Mouse (Mus musculus) embryonic facial prominence, embryonic 15.5 days (tissue): ENCODE results near the gene Maml3. TPM values are rescaled to one million over a fixed set of nuclear protein-coding genes. Genes with fewer than 3 reads are reported as not detected.

Experiments
- ATAC-seq: fragments of 200-750 bp; cut with Nextera tagmentation; 2 replicates; pipeline ENCODE4 v1.8.0; 2017; ENCODE audit warnings: low read depth, moderate TSS enrichment; ENCODE audit not compliant: insufficient number of reproducible peaks, low FRiP score, low TSS enrichment
- H3K27ac ChIP-seq: fragments of 300-500 bp; sonication (generic); replicated peaks from 2 replicates; pipeline ENCODE4 v1.5.1; 2015; ENCODE audit warnings: mild to moderate bottlenecking, inconsistent platforms
- H3K27me3 ChIP-seq: fragments of 300-500 bp; sonication (generic); 2 replicates; pipeline ENCODE4 v1.6.1; 2015; ENCODE audit warnings: inconsistent platforms
- H3K36me3 ChIP-seq: fragments of 300-500 bp; sonication (generic); 2 replicates; pipeline ENCODE4 v1.6.1; 2015; ENCODE audit warnings: mild to moderate bottlenecking, inconsistent platforms
- H3K4me1 ChIP-seq: fragments of 300-500 bp; sonication (generic); 2 replicates; pipeline ENCODE4 v1.6.1; 2015; ENCODE audit warnings: inconsistent platforms
- H3K4me2 ChIP-seq: fragments of 300-500 bp; sonication (generic); replicated peaks from 2 replicates; pipeline ENCODE4 v1.6.1; 2015; ENCODE audit warnings: mild to moderate bottlenecking, inconsistent platforms
- H3K4me3 ChIP-seq: fragments of 300-500 bp; sonication (generic); replicated peaks from 2 replicates; pipeline ENCODE4 v1.5.1; 2015; ENCODE audit warnings: mild to moderate bottlenecking, inconsistent platforms
- H3K9ac ChIP-seq: fragments of 300-500 bp; sonication (generic); 2 replicates; pipeline ENCODE4 v1.6.1; 2015; ENCODE audit warnings: inconsistent platforms
- H3K9me3 ChIP-seq: fragments of 300-500 bp; sonication (generic); replicated peaks from 2 replicates; pipeline ENCODE4 v1.6.1; 2016; ENCODE audit warnings: inconsistent platforms
- WGBS: fragments of 180-500 bp; shearing (Covaris S2); methylation state at CpG from one replicate; pipeline ENCODE4 v1.1.7; 2015; 5-methylcytosine and 5-hydroxymethylcytosine counted together
- polyA plus RNA-seq: library from polyadenylated mRNA; unstranded; fragments of >200 nt; fragmentation: Nextera tagmentation; extraction: Ambion mirVana; gene quantifications from 2 replicates; pipeline ENCODE4 v1.2.1, GENCODE M21; 2015

The Maml3 gene
- polyA plus RNA-seq, 1 experiment from 2014 or later, result 6.5 TPM

DNA sequence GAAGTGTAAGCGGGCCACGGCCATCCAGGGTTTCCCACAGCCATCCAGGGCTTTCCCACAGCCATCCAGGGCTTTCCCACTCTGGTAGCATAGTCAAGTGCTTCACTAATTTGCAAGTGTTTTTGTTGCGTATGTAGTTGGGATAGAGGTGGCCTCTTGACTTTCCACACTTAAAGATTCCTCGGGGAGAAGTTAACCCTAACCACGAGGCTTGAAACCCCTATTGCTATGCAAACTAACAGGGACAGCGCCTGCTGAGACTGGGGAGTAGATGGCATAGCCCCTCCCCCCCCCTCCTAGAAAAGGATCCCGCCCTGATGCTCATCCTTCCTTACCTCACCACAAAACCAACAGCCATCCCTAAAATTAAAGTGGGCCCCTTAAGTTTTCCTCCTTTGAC is 82.4 kb downstream of the Maml3 start:
- Histone ChIP-seq H3K27me3 (no peaks in the 10 kb centered on the region), H3K27ac (no peak overlapping the region), H3K9me3 (no peaks in the 10 kb centered on the region), H3K4me1 (0 out of 2 replicates have a peak, but pooled peaks cover 1% of the 10 kb centered on the region), H3K4me3 (no peak overlapping the region), H3K4me2 (no peak overlapping the region), H3K36me3 (no peaks in the 10 kb centered on the region), H3K9ac (no peak overlapping the region)
- WGBS, result 45% methylated on average over 7 of the region's 7 CpGs
- ATAC-seq, result no peak

DNA sequence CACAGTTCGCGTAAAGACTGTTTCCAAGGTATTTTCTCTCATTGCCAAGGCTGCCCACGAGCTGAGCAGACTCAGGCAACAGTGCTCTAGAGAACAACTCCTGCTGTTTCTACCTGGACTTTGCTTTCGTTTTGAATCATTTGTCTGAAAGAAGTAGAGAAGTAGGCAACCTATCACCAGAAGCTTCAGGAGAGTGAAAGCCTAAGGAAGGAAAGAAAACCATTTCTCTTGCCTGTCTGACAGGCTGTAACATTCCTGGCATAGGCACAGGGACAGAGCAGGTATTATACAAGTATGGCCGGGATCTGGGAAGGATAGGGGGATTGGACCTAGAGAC is 86.8 kb downstream of the Maml3 start:
- Histone ChIP-seq H3K9me3 (no peaks in the 10 kb centered on the region), H3K4me3 (peak overlapping the region; percentile 32; the same call in 1 of the 2 replicates), H3K4me1 (peaks cover 14% of the 10 kb centered on the region; the same call in 1 of the 2 replicates), H3K36me3 (no peaks in the 10 kb centered on the region), H3K27me3 (no peaks in the 10 kb centered on the region), H3K4me2 (peak overlapping the region; percentile 45), H3K27ac (no peak overlapping the region), H3K9ac (no peak overlapping the region)
- no peak for ATAC-seq
- 60% methylated on average over 5 of the region's 5 CpGs for WGBS

DNA sequence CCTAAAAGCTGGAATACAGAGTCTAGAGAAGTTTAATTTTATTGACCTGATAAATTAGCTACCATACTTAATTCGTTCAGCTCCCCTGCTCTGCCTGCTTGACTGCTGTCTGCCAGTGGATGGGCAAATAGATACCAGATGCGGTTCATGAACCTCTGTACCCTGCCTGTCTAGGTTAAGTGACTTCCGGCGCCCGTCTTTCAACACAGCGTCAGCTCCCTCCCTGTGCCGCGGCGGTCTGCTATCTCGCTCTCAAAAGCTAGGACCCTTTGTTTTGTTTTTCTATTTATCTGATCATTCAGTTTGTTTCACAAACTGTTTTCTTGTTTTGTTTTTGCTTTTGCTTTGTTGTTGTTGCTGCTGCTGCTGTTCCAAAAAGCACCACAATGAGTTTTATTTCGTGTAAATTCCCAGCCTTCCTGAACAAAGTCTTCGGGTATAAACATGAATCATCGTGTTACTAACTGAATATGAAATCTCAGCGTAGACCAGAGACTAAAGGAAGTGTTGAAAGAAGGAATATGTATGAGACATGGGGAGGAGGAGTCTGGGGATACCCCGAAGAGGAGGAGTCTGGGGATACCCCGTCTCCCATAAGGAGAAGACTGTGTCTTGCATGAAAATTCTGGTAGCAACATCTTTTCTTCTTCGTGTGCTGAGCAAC is 87.3 kb downstream of the Maml3 start:
- no peaks in the 10 kb centered on the region for H3K36me3 ChIP-seq
- H3K4me3 ChIP-seq, result peak overlapping the region; percentile 32
- peaks cover 14% of the 10 kb centered on the region; the same call in 1 of the 2 replicates for H3K4me1 ChIP-seq
- ATAC-seq, result no peak
- WGBS, result 20% methylated on average over 17 of the region's 17 CpGs
- no peaks in the 10 kb centered on the region for H3K9me3 ChIP-seq
- peak overlapping the region; percentile 45 for H3K4me2 ChIP-seq
- no peaks in the 10 kb centered on the region for H3K27me3 ChIP-seq
- no peak overlapping the region for H3K27ac ChIP-seq
- no peak overlapping the region for H3K9ac ChIP-seq

DNA sequence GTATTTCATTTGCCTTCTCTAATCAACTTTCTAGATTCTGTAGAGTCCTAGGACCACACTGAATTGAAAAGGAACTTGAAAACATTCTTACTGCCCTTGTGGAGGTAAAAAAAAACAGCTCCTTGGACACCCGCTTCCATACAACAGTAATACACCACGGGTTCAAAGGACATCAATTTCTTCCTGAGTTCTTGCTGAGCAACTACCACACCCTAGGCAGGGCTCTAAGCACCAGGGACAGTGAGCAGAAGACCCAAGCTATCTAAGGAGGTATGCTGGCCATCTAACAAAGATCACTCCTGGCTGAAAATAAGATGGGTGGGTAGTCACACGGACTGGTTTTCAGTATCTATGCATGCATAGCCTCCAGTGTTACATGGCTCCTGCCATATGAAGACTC is 88.7 kb downstream of the Maml3 start:
- no peak overlapping the region for H3K9ac ChIP-seq
- H3K4me1 ChIP-seq, result peaks cover 14% of the 10 kb centered on the region; the same call in 1 of the 2 replicates
- no peak overlapping the region for H3K27ac ChIP-seq
- H3K9me3 ChIP-seq, result no peaks in the 10 kb centered on the region
- no peak for ATAC-seq
- no peaks in the 10 kb centered on the region for H3K27me3 ChIP-seq
- no peaks in the 10 kb centered on the region for H3K36me3 ChIP-seq
- no peak overlapping the region for H3K4me3 ChIP-seq
- whole genome bisulfite sequencing, result 89% methylated on average over 3 of the region's 3 CpGs
- H3K4me2 ChIP-seq, result no peak overlapping the region

DNA sequence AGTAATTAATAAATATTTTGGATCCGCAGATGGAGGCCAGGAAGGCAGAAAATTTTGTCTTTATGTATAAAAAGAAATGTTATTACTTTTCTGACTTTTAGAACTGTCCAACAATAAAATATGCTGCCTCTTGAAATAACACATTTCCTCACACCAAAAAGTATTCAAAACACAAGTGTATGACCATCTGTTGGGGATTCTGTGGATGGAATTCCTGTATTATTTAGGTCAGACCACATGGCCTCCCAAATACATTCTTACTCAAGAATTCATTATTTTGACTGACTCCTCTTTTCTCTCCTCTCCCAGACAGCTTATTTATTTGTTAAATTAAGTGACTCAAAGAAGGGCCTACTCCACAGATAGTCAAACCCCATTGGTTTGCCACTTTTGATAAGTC is 89.3 kb downstream of the Maml3 start:
- no peak overlapping the region for H3K27ac ChIP-seq
- 60% methylated on average over 1 of the region's 1 CpGs for WGBS
- no peak for ATAC-seq

DNA sequence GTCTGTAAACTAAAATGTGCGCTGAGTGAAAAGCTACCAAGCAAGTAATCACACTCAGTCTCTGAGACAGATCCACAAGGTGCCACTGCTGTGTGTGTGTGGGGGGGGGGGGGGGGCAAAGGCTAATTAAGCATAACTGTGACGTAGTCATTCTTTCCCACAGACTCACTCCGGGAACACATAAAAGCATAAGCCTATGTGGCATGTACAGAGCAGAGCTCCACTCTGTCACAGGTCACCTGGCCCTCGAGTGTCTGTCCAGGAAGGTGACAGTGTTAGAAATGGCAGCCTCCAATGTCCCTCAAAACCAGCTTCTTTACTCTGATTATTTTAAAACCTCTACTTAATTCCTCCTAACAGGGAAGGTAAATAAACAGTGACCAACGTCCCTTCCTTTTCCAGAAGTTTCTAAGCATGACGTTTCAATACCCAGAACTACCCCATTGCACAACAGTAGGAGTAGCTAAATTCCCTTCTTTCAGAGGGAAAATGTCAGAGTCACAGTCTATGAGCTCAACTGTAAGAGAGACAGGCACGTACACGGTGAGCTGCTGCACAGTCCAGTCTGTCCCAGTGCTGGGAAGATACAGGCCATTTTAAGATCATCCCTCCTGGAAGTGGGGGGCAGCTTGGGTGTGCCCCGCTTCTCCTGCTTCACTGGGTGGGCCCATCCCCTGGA is 93.7 kb downstream of the Maml3 start:
- H3K27ac ChIP-seq, result no peak overlapping the region
- no peak for ATAC-seq
- H3K9me3 ChIP-seq, result no peaks in the 10 kb centered on the region
- no peak overlapping the region for H3K4me3 ChIP-seq
- no peaks in the 10 kb centered on the region for H3K27me3 ChIP-seq
- H3K4me1 ChIP-seq, result peaks cover 18% of the 10 kb centered on the region
- no peak overlapping the region for H3K4me2 ChIP-seq
- no peaks in the 10 kb centered on the region for H3K36me3 ChIP-seq
- 59% methylated on average over 9 of the region's 9 CpGs for WGBS
- H3K9ac ChIP-seq, result no peak overlapping the region

More for the DNA sequence above, 89.3 kb downstream of the Maml3 start:
- Histone ChIP-seq H3K4me2 (no peak overlapping the region), H3K36me3 (no peaks in the 10 kb centered on the region), H3K9ac (no peak overlapping the region), H3K4me1 (peaks cover 14% of the 10 kb centered on the region; the same call in 1 of the 2 replicates), H3K27me3 (no peaks in the 10 kb centered on the region), H3K4me3 (no peak overlapping the region), H3K9me3 (no peaks in the 10 kb centered on the region)

DNA sequence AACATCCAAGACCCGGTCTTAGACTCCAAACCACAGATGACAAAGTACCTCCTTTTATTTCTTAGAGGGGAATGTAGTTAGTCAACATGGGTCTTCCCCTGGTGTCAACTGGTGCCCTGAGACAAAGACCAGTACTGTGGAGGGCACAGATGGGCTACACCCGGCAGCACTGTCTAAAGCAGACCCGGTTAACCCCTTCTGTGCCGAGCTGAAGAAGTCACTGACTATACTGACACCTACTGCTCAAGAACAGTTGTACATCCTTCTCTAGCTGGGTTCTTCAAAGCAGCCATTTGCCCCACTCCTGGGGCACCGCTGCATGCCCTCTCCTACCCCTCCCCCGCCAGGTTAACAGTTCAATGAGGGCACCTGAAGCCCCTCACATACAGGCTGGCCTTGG is 95.6 kb downstream of the Maml3 start:
- no peaks in the 10 kb centered on the region for H3K9me3 ChIP-seq
- 26% methylated on average over 6 of the region's 6 CpGs for WGBS
- no peak for ATAC-seq
- no peaks in the 10 kb centered on the region for H3K36me3 ChIP-seq
- no peak overlapping the region for H3K27ac ChIP-seq
- H3K9ac ChIP-seq, result no peak overlapping the region
- no peak overlapping the region for H3K4me2 ChIP-seq
- H3K4me1 ChIP-seq, result peaks cover 17% of the 10 kb centered on the region
- no peaks in the 10 kb centered on the region for H3K27me3 ChIP-seq
- H3K4me3 ChIP-seq, result no peak overlapping the region

DNA sequence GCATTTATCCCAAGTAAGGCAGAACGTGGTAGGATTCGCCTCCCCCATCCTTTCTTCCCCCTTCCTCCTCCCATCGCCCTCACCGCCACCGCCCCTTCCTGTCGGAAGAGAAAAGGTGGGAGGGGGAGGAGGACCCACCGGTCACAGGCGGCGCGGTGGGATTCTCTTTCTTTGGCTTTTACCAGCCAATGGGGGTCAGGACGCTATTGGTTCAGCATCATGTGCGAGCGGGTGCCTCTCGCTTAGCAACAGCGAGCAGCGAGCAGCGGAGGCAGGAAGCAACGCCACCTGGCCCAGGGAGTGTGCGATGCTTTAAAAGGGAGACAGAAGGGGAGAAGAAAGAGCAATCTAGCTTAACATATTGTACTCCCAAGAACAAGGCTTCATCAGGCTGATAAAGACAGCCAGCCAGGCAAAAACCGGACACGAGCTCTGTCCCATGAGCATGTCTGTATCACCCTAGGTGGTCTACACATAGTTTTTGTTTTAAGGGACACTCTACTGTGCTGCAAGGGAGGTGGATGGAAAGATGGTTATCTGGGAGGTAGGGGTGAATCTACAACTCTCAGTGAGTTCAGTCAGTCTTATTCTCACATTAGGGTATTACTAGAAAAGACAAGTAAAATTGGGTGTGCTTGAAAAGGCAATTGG is 97.1 kb downstream of the Maml3 start:
- H3K27me3 ChIP-seq, result no peaks in the 10 kb centered on the region
- H3K9ac ChIP-seq, result peak overlapping the region; percentile 26
- peak overlapping the region; percentile 58; the same call in 1 of the 2 replicates for H3K27ac ChIP-seq
- no peaks in the 10 kb centered on the region for H3K9me3 ChIP-seq
- H3K4me2 ChIP-seq, result peak overlapping the region; percentile 80
- H3K4me3 ChIP-seq, result peak overlapping the region; percentile 47
- ATAC-seq, result peak; percentile 74
- WGBS, result 0% methylated on average over 21 of the region's 21 CpGs
- no peaks in the 10 kb centered on the region for H3K36me3 ChIP-seq
- H3K4me1 ChIP-seq, result peaks cover 17% of the 10 kb centered on the region

DNA sequence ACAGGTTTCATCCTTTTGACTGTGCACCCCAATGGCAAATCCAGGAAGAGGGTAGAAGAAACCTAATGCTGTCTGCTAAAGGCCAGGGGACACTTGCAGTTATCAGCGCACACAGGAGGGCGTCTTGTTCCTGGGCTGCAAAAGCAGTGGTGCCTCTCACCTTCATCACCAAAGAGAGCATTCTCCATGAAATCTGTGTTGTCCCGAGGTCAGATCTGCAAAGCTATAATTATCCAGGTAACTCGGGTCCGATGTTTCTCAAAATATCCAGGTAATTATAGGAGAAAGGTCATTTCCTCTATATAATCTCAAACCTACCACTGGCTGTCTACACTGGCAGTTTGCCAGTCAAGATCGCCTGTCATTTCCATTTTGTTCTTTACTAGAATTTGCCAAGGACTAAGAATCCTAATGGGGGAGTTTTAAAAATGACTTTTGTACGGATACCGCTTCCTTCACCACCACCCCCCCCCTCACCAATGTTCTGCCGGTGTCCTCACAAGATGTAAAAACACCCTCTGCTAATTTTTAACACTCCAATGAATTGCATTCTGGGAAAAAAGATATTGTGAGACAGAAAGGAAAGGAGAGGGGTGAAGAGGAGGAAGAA is 98.0 kb downstream of the Maml3 start:
- Histone ChIP-seq H3K9ac (no peak overlapping the region), H3K27me3 (no peaks in the 10 kb centered on the region), H3K4me1 (peaks cover 17% of the 10 kb centered on the region), H3K9me3 (no peaks in the 10 kb centered on the region), H3K27ac (no peak overlapping the region), H3K36me3 (no peaks in the 10 kb centered on the region), H3K4me2 (peak overlapping the region; percentile 80), H3K4me3 (peak overlapping the region; percentile 47)
- WGBS, result 29% methylated on average over 9 of the region's 9 CpGs
- ATAC-seq, result no peak

DNA sequence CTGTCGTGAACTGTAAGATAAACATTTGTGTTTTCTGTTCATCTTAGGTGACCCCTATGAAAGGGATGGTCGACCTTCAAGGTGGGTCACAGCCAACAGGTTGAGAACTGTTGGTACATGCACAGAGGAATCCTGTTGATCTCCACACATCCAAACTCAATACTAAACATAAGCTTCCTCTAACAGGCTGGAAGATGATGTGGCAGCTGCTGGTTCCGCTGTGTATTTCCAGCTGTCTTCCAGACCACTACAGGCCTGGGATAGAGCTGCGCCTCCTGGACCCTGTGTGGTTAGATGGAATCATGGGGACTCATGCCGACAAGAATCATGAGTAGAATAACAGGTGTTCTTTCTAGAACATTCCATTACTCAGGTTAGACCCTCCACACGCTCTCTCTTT is 101.2 kb downstream of the Maml3 start:
- ATAC-seq, result no peak
- no peak overlapping the region for H3K4me3 ChIP-seq
- H3K9me3 ChIP-seq, result no peaks in the 10 kb centered on the region
- peaks cover 17% of the 10 kb centered on the region for H3K4me1 ChIP-seq
- H3K9ac ChIP-seq, result no peak overlapping the region
- H3K4me2 ChIP-seq, result no peak overlapping the region
- H3K36me3 ChIP-seq, result no peaks in the 10 kb centered on the region
- no peak overlapping the region for H3K27ac ChIP-seq
- WGBS, result 81% methylated on average over 6 of the region's 6 CpGs
- H3K27me3 ChIP-seq, result no peaks in the 10 kb centered on the region

DNA sequence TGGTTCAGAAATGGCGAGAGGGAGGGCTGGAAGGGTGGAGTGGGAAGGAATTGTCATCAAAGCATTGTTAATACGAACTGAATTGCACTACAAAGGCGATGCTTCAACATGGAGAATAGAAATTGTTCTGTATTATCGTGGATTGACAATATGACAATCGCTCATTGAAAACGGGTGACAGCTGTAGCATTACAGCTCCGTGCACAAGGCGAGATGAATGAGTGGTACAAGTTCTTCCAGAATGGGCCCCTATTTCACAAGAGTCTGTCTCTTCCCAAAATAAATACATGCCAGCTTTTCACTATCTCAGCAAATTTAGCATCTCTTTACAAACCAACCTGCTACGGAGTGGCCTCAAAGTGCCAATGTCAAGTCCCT is 103.4 kb downstream of the Maml3 start:
- Histone ChIP-seq H3K9me3 (no peaks in the 10 kb centered on the region), H3K27ac (no peak overlapping the region), H3K4me3 (no peak overlapping the region), H3K9ac (no peak overlapping the region), H3K4me1 (peaks cover 3% of the 10 kb centered on the region; the same call in 1 of the 2 replicates), H3K27me3 (no peaks in the 10 kb centered on the region), H3K4me2 (no peak overlapping the region), H3K36me3 (no peaks in the 10 kb centered on the region)
- no peak for ATAC-seq
- 73% methylated on average over 9 of the region's 9 CpGs for WGBS
